Mouse (Mus musculus) thymus, adult 2 months (tissue): Measurements from ENCODE around the gene Ccm2l.

Experiments
- CTCF ChIP-seq: fragments of 200-500 bp; IDR thresholded peaks from 2 replicates; pipeline ENCODE4 v1.5.1; 2012; ENCODE audit warnings: mild to moderate bottlenecking, control low read depth, low read length, moderate library complexity, borderline replicate concordance; ENCODE audit not compliant: control insufficient read depth, poor library complexity, insufficient read depth; ENCODE audit errors: extremely low read depth
- POLR2A ChIP-seq: fragments of 200-500 bp; IDR thresholded peaks from 2 replicates; pipeline ENCODE4 v1.6.1; 2012; ENCODE audit warnings: mild to moderate bottlenecking, low read length, control low read depth, moderate library complexity; ENCODE audit not compliant: control insufficient read depth, poor library complexity, insufficient read depth; ENCODE audit errors: extremely low read depth

DNA sequence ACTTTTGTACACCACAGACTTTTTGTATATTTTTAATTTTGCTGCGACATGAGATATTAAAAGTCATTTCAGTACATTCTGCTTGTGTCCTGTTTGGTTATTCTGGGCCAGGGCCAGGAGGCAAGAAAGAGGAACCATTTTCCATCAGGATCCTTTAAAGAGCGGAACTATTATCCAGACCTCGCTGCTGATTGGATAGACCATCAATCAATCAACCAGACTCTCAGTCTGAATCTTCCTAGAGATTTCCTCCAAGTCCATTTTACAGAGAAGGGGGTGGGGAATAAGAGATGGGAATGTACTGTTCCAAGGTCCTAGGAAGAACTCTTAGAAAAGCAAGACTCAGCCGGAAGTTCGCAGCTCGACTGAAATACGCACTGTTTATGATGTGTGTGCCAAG, 5.5 kb upstream of the Ccm2l start:
- TF ChIP-seq CTCF: no peak
- no peak for TF ChIP-seq POLR2A
